Mouse (Mus musculus) adrenal gland, postnatal 25 days (tissue): ENCODE data around the gene Wfdc6a. TPM values are rescaled to one million over a fixed set of nuclear protein-coding genes. Genes with fewer than 3 reads are reported as not detected.

Experiments
- DNase-seq: peaks from one replicate; pipeline ENCODE4 v3.0.0; 2021; ENCODE audit warnings: mixed read lengths
- total RNA-seq: library from RNA; stranded (reverse); gene quantifications from 2 replicates; pipeline ENCODE4 v1.2.3, GENCODE M21; 2021

Gene Wfdc6a
- total RNA-seq, 1 experiment from 2014 or later, result 0.58 TPM

GRCm38 (mm10) chr2:164549963-164550894, 35.0 kb downstream of the Wfdc6a start:
- no peak for DNase-seq

GRCm38 (mm10) chr2:164549338-164549737, 35.9 kb downstream of the Wfdc6a start:
- DNase-seq, result no peak

GRCm38 (mm10) chr2:164544454-164545097, 40.7 kb downstream of the Wfdc6a start:
- DNase-seq, result no peak

- no peak for DNase-seq
Measured at GRCm38 (mm10) chr2:164543745-164544144, 41.5 kb downstream of the Wfdc6a start.

- DNase-seq, result no peak
Measured at GRCm38 (mm10) chr2:164542598-164542997, 42.6 kb downstream of the Wfdc6a start.

- no peak for DNase-seq
Measured at GRCm38 (mm10) chr2:164542132-164542531, 43.1 kb downstream of the Wfdc6a start.

GRCm38 (mm10) chr2:164540652-164541427, 44.4 kb downstream of the Wfdc6a start:
- DNase-seq, result no peak

- no peak for DNase-seq
Measured at GRCm38 (mm10) chr2:164537003-164537402, 48.2 kb downstream of the Wfdc6a start.

- DNase-seq, result no peak
Measured at GRCm38 (mm10) chr2:164534315-164534714, 50.9 kb downstream of the Wfdc6a start.

- peak; percentile 65 for DNase-seq
Measured at GRCm38 (mm10) chr2:164531169-164531568, 54.1 kb downstream of the Wfdc6a start.

Other genes with a start within 250 kb of the Wfdc6a start
- 5.2 and 7.9 TPM in 2 replicates for gene Slpi, start 196.4 kb downstream of the Wfdc6a start, total RNA-seq
- gene Rbpjl, start 182.3 kb downstream of the Wfdc6a start, total RNA-seq, result not detected in 2 replicates
- 0.73 and 1.3 TPM in 2 replicates for gene Matn4, start 180.3 kb downstream of the Wfdc6a start, total RNA-seq
- 75.1 and 82.0 TPM in 2 replicates for gene Sdc4, start 141.6 kb downstream of the Wfdc6a start, total RNA-seq
- gene Sys1, start 128.5 kb downstream of the Wfdc6a start, total RNA-seq, result 27.0 and 30.0 TPM in 2 replicates
- 4.0 TPM in 1 of 2 replicates, not detected in the other for gene Gm20458, start 124.5 kb downstream of the Wfdc6a start, total RNA-seq
- gene Trp53tg5, start 111.7 kb downstream of the Wfdc6a start, total RNA-seq, result not detected in 2 replicates
- 6.3 and 6.4 TPM in 2 replicates for gene Dbndd2, start 99.3 kb downstream of the Wfdc6a start, total RNA-seq
- gene Pigt, start 87.9 kb downstream of the Wfdc6a start, total RNA-seq, result 98.3 and 99.7 TPM in 2 replicates
- gene Wfdc2, start 23.0 kb downstream of the Wfdc6a start, total RNA-seq, result not detected in 2 replicates
- gene Spint3, start 12.0 kb downstream of the Wfdc6a start, total RNA-seq, result not detected in 2 replicates
- not detected in 2 replicates for gene Eppin, start 8.1 kb upstream of the Wfdc6a start, total RNA-seq
- gene Wfdc6b, start 28.1 kb upstream of the Wfdc6a start, total RNA-seq, result not detected in 2 replicates
- gene Wfdc8, start 28.2 kb upstream of the Wfdc6a start, total RNA-seq, result not detected in 2 replicates
- not detected in 2 replicates for gene Wfdc16, start 53.3 kb upstream of the Wfdc6a start, total RNA-seq
- gene Wfdc10, start 70.6 kb upstream of the Wfdc6a start, total RNA-seq, result not detected in 2 replicates
- not detected in 2 replicates for gene Wfdc9, start 71.1 kb upstream of the Wfdc6a start, total RNA-seq
- not detected in 2 replicates for gene Wfdc11, start 88.6 kb upstream of the Wfdc6a start, total RNA-seq
- not detected in 2 replicates for gene Wfdc13, start 99.7 kb upstream of the Wfdc6a start, total RNA-seq
- not detected in 2 replicates for gene Spint4, start 113.1 kb upstream of the Wfdc6a start, total RNA-seq
- gene Spint5, start 129.9 kb upstream of the Wfdc6a start, total RNA-seq, result not detected in 2 replicates
- 0.39 and 0.57 TPM in 2 replicates for gene Wfdc3, start 160.5 kb upstream of the Wfdc6a start, total RNA-seq
- 43.5 and 45.3 TPM in 2 replicates for gene Dnttip1, start 160.5 kb upstream of the Wfdc6a start, total RNA-seq
- 9.9 and 14.1 TPM in 2 replicates for gene Ube2c, start 184.5 kb upstream of the Wfdc6a start, total RNA-seq
- gene Tnnc2, start 194.5 kb upstream of the Wfdc6a start, total RNA-seq, result not detected in 2 replicates
- gene Snx21, start 200.4 kb upstream of the Wfdc6a start, total RNA-seq, result 36.6 and 50.0 TPM in 2 replicates
- 28.9 and 36.0 TPM in 2 replicates for gene Acot8, start 219.4 kb upstream of the Wfdc6a start, total RNA-seq
- gene Zswim3, start 219.7 kb upstream of the Wfdc6a start, total RNA-seq, result 4.3 and 5.5 TPM in 2 replicates
- gene Zswim1, start 237.2 kb upstream of the Wfdc6a start, total RNA-seq, result 11.9 and 14.2 TPM in 2 replicates
- not detected in 2 replicates for gene Spata25, start 243.1 kb upstream of the Wfdc6a start, total RNA-seq
- 108 and 121 TPM in 2 replicates for gene Ctsa, start 247.4 kb upstream of the Wfdc6a start, total RNA-seq
- 1.3 and 2.2 TPM in 2 replicates for gene Neurl2, start 248.0 kb upstream of the Wfdc6a start, total RNA-seq